Mouse (Mus musculus) hindbrain, postnatal 0 days (tissue): ENCODE results near the gene Ppil4. TPM values are rescaled to one million over a fixed set of nuclear protein-coding genes. Genes with fewer than 3 reads are reported as not detected.
"Not testable (repeated sequence)": the region's sequence is repeated elsewhere in the genome, so short reads cannot be mapped to it uniquely, and the experiment has no call there.

ENCODE experiments used
- ATAC-seq: fragments of 200-750 bp; cut with Nextera tagmentation; 2 replicates; pipeline ENCODE4 v1.8.0; 2017; ENCODE audit warnings: mild to moderate bottlenecking, moderate TSS enrichment, moderate library complexity
- DNase-seq: peaks from one replicate; pipeline ENCODE4 v3.0.0-alpha.2; 2015; ENCODE audit warnings: low spot score
- H3K27ac ChIP-seq: fragments of 300-500 bp; sonication (generic); 2 replicates; pipeline ENCODE4 v1.5.1; 2014; ENCODE audit warnings: mild to moderate bottlenecking
- H3K27me3 ChIP-seq: fragments of 300-500 bp; sonication (generic); 2 replicates; pipeline ENCODE4 v1.6.1; 2014; ENCODE audit warnings: low read length, mixed read lengths; ENCODE audit not compliant: insufficient read depth
- H3K36me3 ChIP-seq: fragments of 300-500 bp; sonication (generic); 2 replicates; pipeline ENCODE4 v1.6.1; 2014; ENCODE audit warnings: low read length, mixed read lengths; ENCODE audit not compliant: insufficient read depth
- H3K4me1 ChIP-seq: fragments of 300-500 bp; sonication (generic); 2 replicates; pipeline ENCODE4 v1.6.1; 2014; ENCODE audit warnings: antibody characterized with exemption, low read length, mixed read lengths; ENCODE audit not compliant: insufficient read depth
- H3K4me2 ChIP-seq: fragments of 300-500 bp; sonication (generic); 2 replicates; pipeline ENCODE4 v1.6.1; 2014; ENCODE audit warnings: low read depth, mild to moderate bottlenecking, low read length, moderate library complexity, mixed read lengths
- H3K4me3 ChIP-seq: fragments of 300-500 bp; sonication (generic); 2 replicates; pipeline ENCODE4 v1.5.1; 2014; ENCODE audit warnings: low read length
- H3K9ac ChIP-seq: fragments of 300-500 bp; sonication (generic); replicated peaks from 2 replicates; pipeline ENCODE4 v1.6.1; 2014; ENCODE audit warnings: mild to moderate bottlenecking, low read length, moderate library complexity, mixed read lengths
- H3K9me3 ChIP-seq: fragments of 300-500 bp; sonication (generic); 2 replicates; pipeline ENCODE4 v1.6.1; 2016; ENCODE audit warnings: low read length, mixed read lengths
- CTCF ChIP-seq: IDR thresholded peaks from 2 replicates; pipeline ENCODE4 v1.5.1; 2016; ENCODE audit warnings: antibody characterized with exemption, control low read depth, low read depth
- WGBS: fragments of 180-500 bp; shearing (Covaris S2); extraction: QIAGEN DNeasy Blood & Tissue Kit; methylation state at CpG from one replicate; pipeline ENCODE4 v1.1.7; 2014; 5-methylcytosine and 5-hydroxymethylcytosine counted together
- polyA plus RNA-seq: library from polyadenylated mRNA; unstranded; fragments of >200 nt; fragmentation: Nextera tagmentation; extraction: Ambion mirVana; gene quantifications from 2 replicates; pipeline ENCODE4 v1.2.1, GENCODE M21; 2015
- total RNA-seq: library from RNA; depleted of rRNA; stranded (reverse); fragments of >200 nt; gene quantifications from 2 replicates; pipeline ENCODE4 v1.2.3, GENCODE M21; 2014; rRNA removed

Ppil4 gene
- 17.9 and 18.0 TPM in 2 replicates for total RNA-seq
- 42.7 and 43.3 TPM in 2 replicates for polyA plus RNA-seq

DNA sequence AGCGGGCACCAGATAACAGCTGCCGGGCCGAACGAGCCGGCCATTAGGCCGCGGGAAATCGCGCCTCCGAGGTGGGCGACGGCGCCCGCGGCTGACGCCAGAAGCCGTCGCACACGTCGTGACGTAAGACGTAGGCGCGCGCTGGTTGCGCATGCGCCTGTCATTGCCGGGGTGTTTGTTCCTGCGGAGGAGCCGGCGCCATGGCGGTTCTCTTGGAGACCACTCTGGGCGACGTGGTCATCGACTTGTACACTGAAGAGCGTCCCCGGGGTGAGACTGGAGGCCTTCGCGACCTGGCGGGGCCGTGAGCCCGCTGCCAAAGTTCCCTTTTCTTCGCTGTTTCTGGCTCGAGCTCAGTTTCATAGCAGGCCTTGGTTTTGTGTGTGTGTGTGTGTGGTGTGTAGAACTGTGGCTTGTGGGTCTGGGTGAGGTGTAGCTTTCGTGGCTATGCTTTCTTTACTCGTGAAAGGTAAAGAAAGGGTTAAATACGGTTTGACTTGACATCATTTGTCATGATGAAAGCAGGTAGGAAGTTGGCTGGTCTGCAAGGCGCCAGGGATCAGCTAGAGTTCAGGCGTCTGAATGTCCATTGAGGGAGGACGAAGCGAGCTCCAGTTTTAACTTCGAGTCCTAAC, at the start of gene Ppil4, which contains the start of gene Ginm1:
Gene Ppil4 (plus strand): TSS at position 141 of the 635 bp plus-strand sequence.
Gene Ginm1 (minus strand): TSS at position 74 of the 635 bp plus-strand sequence.
- Histone ChIP-seq H3K9ac (peak within 1 kb of the TSS; percentile 89), H3K27ac (peak within 1 kb of the TSS; percentile 82), H3K4me2 (peak within 1 kb of the TSS; percentile 89), H3K4me3 (peak within 1 kb of the TSS; percentile 93), H3K9me3 (no peaks in the 10 kb centered on the region), H3K36me3 (peaks cover 16% of the 10 kb centered on the region), H3K4me1 (peaks cover 5% of the 10 kb centered on the region), H3K27me3 (no peaks in the 10 kb centered on the region)
- TF ChIP-seq CTCF, result no peak
- peak; percentile 95 for ATAC-seq
- under 1% methylated on average over 51 of the region's 52 CpGs for WGBS
- peak; percentile 98 for DNase-seq

- WGBS, result 96% methylated on average over 6 of the region's 6 CpGs
- H3K27me3 ChIP-seq, H3K4me1 ChIP-seq, H3K4me3 ChIP-seq, H3K9ac ChIP-seq, ATAC-seq, DNase-seq, H3K4me2 ChIP-seq, H3K9me3 ChIP-seq, H3K27ac ChIP-seq: not testable (repeated sequence)
- peaks cover 35% of the 10 kb centered on the region for H3K36me3 ChIP-seq
Measured at GRCm38 (mm10) chr10:7745528-7745927, 47.2 kb upstream of the Ppil4 start.

DNA sequence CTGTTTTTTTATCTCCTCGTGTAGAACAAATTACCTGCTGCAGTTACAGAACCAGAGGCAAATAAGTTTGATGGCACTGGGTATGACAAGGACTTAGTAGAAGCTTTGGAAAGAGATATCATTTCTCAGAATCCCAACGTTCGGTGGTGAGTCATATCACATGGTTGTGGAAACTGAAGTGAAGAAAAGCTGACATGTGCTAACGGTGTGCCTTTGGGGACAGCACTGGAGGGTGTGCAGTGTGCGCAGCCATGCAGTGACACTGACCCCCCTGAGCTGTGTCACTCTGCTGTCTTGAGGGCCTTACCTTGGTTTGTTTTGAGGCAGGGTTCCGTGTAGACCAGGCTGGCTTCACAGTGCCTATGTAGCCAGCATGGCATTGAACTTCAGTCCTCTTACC, 43.9 kb upstream of the Ppil4 start:
- Histone ChIP-seq H3K9ac (no peak overlapping the region), H3K9me3 (no peaks in the 10 kb centered on the region), H3K36me3 (peaks cover 35% of the 10 kb centered on the region), H3K27ac (no peak overlapping the region), H3K27me3 (no peaks in the 10 kb centered on the region), H3K4me3 (no peak overlapping the region), H3K4me2 (no peak overlapping the region), H3K4me1 (no peaks in the 10 kb centered on the region)
- no peak for ATAC-seq
- no peak for DNase-seq
- TF ChIP-seq CTCF, result no peak
- WGBS, result 93% methylated on average over 6 of the region's 6 CpGs

- 94% methylated on average over 2 of the region's 2 CpGs for WGBS
Measured at GRCm38 (mm10) chr10:7757544-7757943, 35.1 kb upstream of the Ppil4 start.

DNA sequence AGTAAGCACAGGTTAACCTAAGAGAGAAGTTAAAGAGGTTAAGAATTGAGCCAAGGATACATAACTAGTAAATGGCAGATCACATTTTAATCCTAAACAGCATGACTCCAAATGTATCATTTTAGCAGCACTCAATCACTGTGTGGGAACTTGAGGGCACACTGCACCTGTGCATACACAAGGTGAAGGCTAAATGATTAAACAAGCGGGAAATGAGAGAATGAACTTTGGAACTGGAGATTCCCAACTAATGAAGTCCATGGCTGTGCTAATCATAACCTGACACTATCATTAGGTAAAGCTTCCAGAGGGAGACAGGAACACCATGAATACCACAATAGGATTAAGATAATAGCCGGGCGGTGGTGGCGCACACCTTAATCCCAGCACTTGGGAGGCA, 20.3 kb upstream of the Ppil4 start:
- Histone ChIP-seq H3K27me3 (no peaks in the 10 kb centered on the region), H3K9ac (no peak overlapping the region), H3K4me3 (no peak overlapping the region), H3K9me3 (no peaks in the 10 kb centered on the region), H3K27ac (no peak overlapping the region), H3K4me1 (no peaks in the 10 kb centered on the region), H3K4me2 (no peak overlapping the region), H3K36me3 (peaks cover 40% of the 10 kb centered on the region)
- 95% methylated on average over 4 of the region's 4 CpGs for WGBS
- ATAC-seq (no peak), DNase-seq (no peak)
- no peak for TF ChIP-seq CTCF

More at GRCm38 (mm10) chr10:7757544-7757943, 35.1 kb upstream of the Ppil4 start:
- no peaks in the 10 kb centered on the region for H3K4me1 ChIP-seq
- TF ChIP-seq CTCF, result no peak
- no peak overlapping the region for H3K4me2 ChIP-seq
- no peaks in the 10 kb centered on the region for H3K9me3 ChIP-seq
- H3K9ac ChIP-seq, result no peak overlapping the region
- peaks cover 13% of the 10 kb centered on the region for H3K36me3 ChIP-seq
- H3K27ac ChIP-seq, result no peak overlapping the region
- no peak overlapping the region for H3K4me3 ChIP-seq
- DNase-seq, result no peak
- ATAC-seq, result no peak
- H3K27me3 ChIP-seq, result no peaks in the 10 kb centered on the region

DNA sequence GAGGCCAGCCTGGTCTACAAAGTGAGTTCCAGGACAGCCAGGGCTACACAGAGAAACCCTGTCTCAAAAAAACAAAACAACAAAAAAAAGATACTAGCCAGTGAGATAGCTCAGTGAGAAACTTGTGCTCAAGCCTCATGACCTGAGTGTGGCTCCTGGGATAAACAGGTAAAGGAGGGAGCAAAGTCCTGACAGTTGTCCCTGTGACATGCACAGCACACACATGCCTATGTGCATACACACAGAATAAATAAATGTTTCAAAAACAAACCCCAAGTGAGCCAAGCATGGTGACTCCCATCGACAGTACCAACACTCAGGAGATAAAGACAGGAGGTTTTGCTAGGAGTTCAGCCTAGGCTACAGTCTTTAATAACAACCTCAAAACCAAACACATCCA, 19.9 kb upstream of the Ppil4 start:
- Histone ChIP-seq H3K4me1 (no peaks in the 10 kb centered on the region), H3K36me3 (peaks cover 37% of the 10 kb centered on the region)
- no peak for ATAC-seq

DNA sequence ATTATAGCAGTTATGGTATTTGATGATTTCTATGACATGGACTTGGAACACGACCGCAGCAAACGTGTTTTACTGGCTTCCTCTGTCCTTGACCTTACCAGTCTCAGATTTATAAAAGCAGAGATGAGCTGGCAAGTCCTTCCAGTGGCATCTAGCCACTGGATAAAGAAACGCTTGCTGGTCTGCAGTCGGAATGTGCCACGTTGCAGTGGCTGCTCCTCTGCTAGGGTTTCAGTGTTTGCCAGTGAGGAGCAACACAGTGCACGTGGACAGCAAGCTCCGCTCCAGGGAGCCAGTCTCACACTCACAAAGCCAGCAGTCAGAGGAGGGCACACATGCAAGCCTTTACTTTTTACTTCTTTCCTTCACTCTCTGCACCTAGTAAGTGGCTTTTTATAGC, 17.3 kb upstream of the Ppil4 start:
- Histone ChIP-seq H3K27ac (no peak overlapping the region), H3K4me3 (no peak overlapping the region), H3K9me3 (no peaks in the 10 kb centered on the region), H3K4me1 (no peaks in the 10 kb centered on the region), H3K9ac (no peak overlapping the region), H3K36me3 (peaks cover 26% of the 10 kb centered on the region), H3K4me2 (no peak overlapping the region), H3K27me3 (no peaks in the 10 kb centered on the region)
- no peak for TF ChIP-seq CTCF
- DNase-seq, result no peak
- WGBS, result 93% methylated on average over 8 of the region's 8 CpGs
- ATAC-seq, result no peak

More for the DNA sequence above, 19.9 kb upstream of the Ppil4 start:
- H3K27ac ChIP-seq, result no peak overlapping the region
- no peaks in the 10 kb centered on the region for H3K9me3 ChIP-seq
- H3K27me3 ChIP-seq, result no peaks in the 10 kb centered on the region
- H3K4me3 ChIP-seq, result no peak overlapping the region
- H3K9ac ChIP-seq, result no peak overlapping the region
- DNase-seq, result no peak
- TF ChIP-seq CTCF, result no peak
- H3K4me2 ChIP-seq, result no peak overlapping the region
- WGBS, result 92% methylated on average over 1 of the region's 1 CpGs
